Mouse (Mus musculus): ENCODE data around the gene Ankub1.

DNA sequence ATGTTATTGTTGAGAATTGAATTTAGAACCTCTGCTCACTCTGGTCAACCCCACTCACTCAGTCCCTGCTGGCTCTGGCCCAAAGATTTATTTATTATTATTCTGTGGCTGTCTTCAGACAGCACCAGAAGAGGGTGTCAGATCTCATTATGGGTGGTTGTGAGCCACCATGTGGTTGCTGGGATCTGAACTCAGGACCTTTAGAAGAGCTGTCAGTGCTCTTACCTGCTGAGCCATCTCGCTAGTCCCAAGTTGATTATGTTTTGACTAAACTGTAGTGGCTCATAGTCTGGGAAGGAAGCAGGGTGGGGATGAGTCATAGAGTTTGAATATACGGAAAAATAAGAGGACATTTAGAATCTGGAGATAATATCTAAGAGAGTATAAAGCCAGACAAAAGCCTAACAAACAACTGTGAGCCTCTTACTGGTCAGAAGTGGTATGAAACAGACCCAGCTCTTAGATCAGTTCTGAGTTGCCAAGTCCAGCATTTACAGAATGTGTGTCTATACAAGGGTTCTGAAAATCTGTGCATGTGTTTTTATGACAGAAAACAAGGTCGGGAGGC, 80.1 kb downstream of the Ankub1 start:
- no peak for TF ChIP-seq CTCF (IDR thresholded peaks at IDR 0.05; ENCODE audit: insufficient read depth, low read depth, low read length)
- no peak for TF ChIP-seq POLR2A (IDR thresholded peaks at IDR 0.05; ENCODE audit: insufficient read depth, low read depth, low read length)

Data from olfactory bulb, adult 2 months (tissue).